Mouse (Mus musculus) CH12F3 (cell line): Measurements from ENCODE around the gene Klkb1.
"Not testable (repeated sequence)": the region's sequence is repeated elsewhere in the genome, so short reads cannot be mapped to it uniquely, and the experiment has no call there.

Experiments used
- in situ Hi-C: fragments of 300-500 bp; cut with MboI; formaldehyde crosslinking; loops from 2 replicates; pipeline ENCODE4 v1.14.3; 2020; ENCODE audit warnings: low sequenced_read_pairs

The Klkb1 gene

GRCm38 (mm10) chr8:45294687-45295086, at the start of gene Klkb1:
Gene Klkb1, minus strand, starts transcription at chr8:45294859.
- in situ Hi-C loops: no loop called here

- in situ Hi-C loops: no loop called here
These were observed 49.6 kb upstream of the Klkb1 start for GRCm38 (mm10) chr8:45344298-45344697.

- in situ Hi-C loops: no loop called here
These were observed 47.3 kb upstream of the Klkb1 start for GRCm38 (mm10) chr8:45341630-45342628.

DNA sequence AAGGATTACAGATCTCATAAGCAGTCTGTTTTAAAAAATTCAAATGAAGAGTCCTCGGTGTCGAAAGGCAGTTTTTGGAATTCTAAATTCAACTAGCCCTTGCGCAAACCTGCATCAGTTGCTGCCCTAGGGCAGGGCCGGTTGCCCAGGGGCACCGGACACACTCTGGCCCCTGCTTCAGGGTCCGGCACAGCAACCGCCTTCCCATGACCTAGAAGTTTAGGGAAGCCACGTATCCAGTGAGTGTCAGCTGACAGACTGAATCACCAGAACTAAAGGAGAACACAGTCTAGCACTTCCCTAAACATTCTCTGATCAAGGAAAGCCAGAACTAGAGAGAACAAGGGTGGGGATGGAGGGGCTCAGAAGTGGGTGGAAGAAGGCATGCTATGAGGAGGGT, 38.8 kb upstream of the Klkb1 start:
- in situ Hi-C loops: no loop called here

DNA sequence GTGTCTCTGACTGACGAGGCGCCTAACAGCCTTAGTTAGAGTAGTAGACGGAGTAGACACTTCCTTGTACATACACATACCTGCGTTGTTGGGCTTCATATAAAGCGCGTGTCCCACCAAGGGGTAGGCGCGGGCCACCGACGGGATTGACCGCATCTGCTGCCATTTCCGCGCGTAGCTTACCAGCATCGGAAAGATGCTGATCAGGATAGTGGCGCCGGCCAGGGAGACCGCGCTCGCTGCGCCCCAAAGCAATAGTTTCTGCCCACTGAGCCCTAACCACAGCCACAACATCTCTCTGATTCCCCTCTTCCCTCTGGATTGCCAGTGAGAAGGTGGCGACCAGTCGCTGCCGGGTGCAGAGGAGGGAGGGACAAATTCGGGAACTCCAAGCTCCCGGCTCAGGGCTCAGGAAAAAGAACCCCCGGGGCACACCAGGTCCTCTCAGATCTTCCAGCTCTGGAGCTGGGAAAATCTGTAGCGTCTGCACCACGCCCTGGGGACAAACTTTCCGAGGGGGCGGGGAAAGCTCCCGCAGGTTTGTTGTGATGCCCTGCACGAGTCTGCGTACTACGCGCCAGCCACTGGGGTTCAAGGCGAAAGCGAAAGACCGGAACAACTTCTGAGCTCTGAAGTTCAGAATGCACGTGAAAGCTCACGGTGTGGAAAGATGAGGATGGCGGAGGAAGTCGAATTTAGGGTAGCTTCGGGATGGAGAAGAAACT, 38.2 kb upstream of the Klkb1 start, which contains the start of gene Cyp4v3:
Gene Cyp4v3, minus strand, starts transcription at position 532 of the 725 bp plus-strand sequence.
- in situ Hi-C loops: no loop called here

- in situ Hi-C loops: no loop called here
These were observed 36.2 kb upstream of the Klkb1 start for GRCm38 (mm10) chr8:45330856-45331255.

GRCm38 (mm10) chr8:45329206-45329980, 34.7 kb upstream of the Klkb1 start:
- in situ Hi-C loops: no loop called here

- in situ Hi-C loops: not testable (repeated sequence)
These were observed 32.4 kb upstream of the Klkb1 start for GRCm38 (mm10) chr8:45327076-45327475.

DNA sequence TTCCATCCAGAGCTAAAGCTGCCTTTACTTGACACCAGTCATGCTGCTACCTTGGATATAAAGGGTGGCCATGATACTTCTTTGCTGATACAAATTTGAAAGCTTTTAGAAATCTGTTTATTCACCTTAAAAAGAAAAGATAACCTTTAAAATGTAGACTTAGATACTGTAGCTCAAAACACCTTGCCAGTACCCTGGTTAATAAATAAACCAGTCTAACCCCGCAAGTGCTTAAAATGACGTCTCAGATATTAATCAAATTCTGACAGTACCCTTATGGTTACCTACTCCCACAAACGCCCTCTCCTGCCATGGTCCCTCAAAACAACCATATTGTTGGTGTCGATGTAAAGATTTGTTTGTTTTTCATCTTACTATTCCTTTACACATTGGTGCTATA, 29.5 kb upstream of the Klkb1 start:
- in situ Hi-C loops: no loop called here

DNA sequence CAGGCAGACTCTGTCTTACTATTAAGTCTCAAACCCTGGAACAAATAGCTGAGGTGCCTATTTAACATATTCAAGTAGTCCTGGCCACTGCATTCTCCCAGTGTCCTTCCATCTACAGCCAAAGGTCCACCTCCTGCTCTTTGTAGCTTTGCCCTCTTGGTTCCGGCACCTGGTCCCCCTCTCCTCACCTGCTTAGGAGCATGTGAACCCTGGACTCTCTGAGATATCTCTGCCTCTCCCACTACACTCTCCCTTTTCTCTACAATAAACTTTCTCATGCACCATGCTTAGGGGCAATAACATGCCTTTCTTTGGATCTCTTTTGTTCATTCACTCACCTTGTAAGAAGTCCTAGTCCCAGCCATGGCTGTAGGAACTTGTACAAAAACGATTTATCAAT, 26.7 kb upstream of the Klkb1 start:
- in situ Hi-C loops: no loop called here

- in situ Hi-C loops: no loop called here
These were observed 26.3 kb upstream of the Klkb1 start for GRCm38 (mm10) chr8:45320930-45321329.

DNA sequence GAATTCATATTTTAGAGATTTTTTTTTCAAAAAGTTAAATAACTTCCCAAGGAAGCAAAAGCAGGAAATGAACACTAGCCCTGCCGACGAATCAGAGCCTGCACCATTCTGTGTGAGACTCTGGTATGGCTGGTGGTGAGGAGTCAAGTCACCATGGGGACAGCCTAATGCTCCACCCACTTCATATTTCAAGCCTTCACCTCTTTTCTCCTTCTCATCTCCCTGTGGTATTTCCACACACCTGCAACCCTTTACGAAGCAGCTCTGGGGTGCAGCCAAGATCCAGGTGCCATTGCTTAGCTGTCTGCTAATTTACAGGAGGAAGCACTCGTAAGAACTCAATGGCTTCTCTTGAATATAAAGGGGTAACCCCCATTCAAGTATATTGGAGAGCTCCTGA, 16.3 kb upstream of the Klkb1 start:
- in situ Hi-C loops: no loop called here

GRCm38 (mm10) chr8:45308366-45308765, 13.7 kb upstream of the Klkb1 start, which contains the start of gene Gm45753:
Gene Gm45753, minus strand, starts transcription at chr8:45308466.
- in situ Hi-C loops: no loop called here

DNA sequence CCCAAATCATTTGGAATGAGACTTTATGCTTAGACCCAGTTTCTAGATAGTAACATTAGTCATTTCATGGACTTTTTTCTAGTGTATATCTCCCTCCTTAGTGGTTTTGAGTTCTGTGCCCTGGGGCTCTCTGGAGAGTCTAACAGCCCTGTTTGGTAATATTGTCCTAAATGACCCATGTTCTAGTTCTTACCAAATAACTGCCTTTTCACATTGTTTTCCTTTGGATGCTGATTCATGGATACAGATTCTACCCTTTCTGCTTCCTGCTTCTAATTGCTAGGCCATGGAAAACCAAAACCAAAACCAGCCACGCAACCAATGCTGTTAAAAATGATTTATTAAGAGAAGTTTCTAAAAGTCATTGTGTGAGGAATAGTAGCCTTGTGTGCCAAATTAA, 10.8 kb upstream of the Klkb1 start:
- in situ Hi-C loops: no loop called here

DNA sequence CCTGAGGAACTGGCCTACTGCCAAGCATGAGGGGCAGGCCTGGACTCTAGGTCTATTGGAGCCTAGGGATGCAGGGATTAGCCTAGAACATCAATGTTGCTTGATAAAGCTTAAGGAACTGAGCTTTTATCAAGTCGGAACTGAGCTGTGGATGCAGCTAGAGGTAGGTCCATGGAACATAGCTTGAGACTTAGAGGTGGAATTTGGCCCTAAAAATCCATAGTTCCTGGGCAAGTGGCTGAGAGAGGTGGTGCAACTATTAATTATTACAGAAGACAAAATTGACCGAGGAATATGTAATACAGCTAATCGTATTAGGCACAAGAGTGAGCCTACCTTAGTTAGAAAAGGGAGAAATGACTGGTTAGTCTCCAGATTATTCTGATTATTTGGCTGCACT, 9.7 kb upstream of the Klkb1 start:
- in situ Hi-C loops: no loop called here

DNA sequence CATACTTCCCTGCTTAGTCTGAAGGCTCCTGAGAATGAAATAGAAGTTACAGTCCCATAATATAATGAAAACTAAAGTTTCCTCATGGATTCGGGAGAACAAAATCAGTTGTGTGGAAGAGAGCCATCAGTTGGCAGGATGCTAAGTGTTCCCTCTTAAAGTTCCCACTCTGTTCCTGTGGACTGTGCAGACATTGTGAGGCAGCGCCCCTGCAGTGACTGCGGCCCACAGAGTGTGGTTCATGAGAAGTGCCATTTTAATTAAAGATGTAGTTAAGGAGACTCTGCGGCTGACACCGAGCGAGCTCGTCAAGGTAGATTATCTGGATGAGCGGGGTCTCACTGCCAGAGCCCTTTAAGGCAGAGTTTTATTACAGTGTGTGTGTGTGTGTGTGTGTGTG, 7.7 kb upstream of the Klkb1 start:
- in situ Hi-C loops: no loop called here

- in situ Hi-C loops: no loop called here
These were observed 617 bp upstream of the Klkb1 start for GRCm38 (mm10) chr8:45295276-45295675.

DNA sequence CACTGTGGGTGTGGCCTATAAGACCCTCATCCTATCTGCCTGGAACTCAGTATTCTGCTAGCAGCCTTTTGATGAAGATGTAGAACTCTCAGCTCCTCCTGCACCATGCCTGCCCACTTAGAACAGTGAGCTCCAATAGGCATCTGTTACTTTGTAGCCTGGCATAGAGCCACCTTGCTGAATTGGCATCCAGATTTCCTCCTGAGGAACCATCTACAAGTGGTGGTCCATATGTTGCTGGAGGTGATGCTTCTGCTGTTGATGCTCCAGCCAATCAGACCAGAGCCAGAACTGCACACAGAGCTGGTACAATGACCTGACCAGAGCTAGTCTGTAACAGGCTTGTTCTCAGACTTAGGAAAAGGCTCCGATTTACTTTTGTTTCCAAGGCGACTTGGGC, 2.9 kb downstream of the Klkb1 start:
- in situ Hi-C loops: no loop called here

GRCm38 (mm10) chr8:45281630-45282029, 13.0 kb downstream of the Klkb1 start:
- in situ Hi-C loops: no loop called here

GRCm38 (mm10) chr8:45277453-45277852, 17.2 kb downstream of the Klkb1 start:
- in situ Hi-C loops: no loop called here

DNA sequence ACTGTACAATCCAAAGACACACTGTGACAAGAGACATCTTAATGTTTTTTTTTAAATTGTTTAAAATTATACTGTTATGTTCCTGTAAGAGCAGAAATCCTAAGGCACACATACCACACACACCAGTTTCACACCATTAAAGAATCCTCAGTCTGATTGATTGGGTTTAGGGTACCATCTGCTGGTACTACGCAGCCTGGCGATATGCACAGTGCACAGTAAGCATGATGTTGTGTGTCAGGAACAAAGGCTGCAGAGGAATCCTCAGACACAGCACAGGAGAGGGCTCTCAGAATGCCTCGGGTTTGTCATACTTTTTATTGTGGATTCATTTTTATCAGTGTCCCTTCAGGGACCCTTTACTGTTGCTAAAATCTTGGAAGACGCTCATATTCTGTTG, 20.3 kb downstream of the Klkb1 start:
- in situ Hi-C loops: no loop called here
